Mouse (Mus musculus): ENCODE results near the gene Zfp961.
"Not testable (repeated sequence)": the region's sequence is repeated elsewhere in the genome, so short reads cannot be mapped to it uniquely, and the experiment has no call there.

Zfp961 gene

DNA sequence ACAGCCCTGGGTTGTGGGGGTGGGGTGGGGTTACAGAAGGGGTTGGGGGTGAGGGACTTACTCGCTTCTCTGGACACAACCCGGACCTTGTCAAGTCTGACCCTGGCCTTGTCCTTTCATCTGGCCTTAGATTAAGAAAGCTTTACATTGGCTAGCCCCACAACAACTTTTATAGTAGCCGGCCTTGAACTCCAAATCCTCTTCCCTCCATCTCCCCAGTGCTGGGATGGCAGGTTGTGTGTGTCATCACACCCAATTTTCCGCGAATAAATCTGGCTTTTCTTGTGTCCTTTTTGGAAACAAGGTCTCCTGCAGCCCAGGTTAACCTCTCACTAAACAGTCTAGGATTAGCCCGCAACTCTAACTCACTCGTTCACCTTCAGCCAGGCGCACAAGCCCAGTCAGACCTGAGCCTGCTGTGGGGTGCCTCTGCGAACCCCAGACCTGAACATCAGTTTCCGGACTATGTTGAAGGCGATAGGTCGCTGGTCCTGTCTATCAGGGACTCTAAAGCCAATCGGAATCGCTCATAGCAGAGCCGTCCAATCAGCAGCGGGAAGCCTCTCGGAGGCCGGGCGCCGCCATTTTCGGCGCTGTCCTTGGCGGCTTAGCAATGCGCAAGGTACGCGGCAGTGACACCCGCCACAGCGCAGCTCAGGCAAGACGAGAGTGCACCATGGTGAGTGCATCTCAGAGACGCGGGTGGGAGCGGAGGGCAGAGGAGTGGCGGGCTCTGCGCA, at the start of gene Zfp961:
Zfp961 (plus strand) TSS at position 557 of the 740 bp plus-strand sequence.
- DNase-seq (ENCODE audit: low spot score): peak; percentile 95

DNA sequence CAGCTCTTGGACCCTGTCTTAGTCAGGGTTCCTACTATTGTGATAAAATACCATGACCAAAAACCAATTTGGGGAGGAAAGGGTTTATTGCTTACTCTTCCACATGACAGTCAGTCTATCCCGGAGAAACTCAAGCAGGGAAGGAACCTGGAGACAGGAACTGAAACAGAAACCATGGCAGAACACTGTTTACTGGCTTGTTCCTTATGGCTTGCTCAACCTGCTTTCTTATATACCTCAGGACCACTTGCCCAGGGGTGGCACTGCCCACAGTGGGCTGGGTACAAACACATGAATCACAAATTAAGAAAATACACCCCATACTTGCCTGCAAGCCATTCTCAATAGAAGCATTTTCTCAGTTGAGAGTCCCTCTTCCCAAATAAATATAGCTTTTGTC, 47.8 kb upstream of the Zfp961 start:
- DNase-seq (ENCODE audit: low spot score): not testable (repeated sequence)

DNA sequence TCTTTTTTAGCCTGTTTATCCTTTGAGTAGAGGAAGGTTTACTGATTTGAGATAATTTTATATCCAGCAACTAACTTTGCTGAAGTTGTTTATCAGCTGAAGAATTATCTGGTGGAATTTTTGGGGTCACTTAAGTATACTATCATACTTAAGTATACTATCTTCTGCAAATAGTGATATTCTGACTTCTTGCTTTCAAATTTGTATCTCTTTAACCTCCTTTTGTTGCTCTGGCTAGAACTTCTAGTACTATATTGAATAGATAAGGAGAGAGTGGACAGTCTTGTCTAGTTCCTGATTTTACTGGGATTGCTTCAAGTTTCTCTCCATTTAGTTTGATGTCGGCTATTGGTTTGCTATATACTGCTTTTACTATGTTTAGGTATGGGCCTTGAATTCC, 44.0 kb upstream of the Zfp961 start:
- no peak for DNase-seq (ENCODE audit: low spot score)

DNA sequence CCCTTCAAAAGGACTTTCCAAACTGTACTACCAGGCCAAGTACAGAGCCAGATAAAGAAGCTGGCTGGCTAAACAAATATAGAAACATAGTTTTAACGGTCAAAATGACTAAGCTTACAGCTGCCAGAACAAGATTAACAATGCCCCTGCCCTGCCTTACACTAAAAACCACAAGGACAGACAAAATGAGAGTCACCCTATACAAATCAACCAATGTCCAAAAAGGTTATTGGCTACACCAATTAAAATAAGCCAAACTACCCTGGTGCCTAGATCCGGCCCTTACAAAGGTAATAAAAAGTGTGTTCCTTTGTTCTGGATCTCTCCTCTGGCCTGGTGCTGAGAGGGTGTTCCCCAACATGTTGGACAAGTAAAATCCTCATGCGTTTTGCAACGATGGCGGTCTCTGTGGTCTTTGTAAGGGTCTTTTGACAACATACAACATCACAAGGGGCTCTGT, 43.0 kb upstream of the Zfp961 start:
- DNase-seq (ENCODE audit: low spot score): no peak

DNA sequence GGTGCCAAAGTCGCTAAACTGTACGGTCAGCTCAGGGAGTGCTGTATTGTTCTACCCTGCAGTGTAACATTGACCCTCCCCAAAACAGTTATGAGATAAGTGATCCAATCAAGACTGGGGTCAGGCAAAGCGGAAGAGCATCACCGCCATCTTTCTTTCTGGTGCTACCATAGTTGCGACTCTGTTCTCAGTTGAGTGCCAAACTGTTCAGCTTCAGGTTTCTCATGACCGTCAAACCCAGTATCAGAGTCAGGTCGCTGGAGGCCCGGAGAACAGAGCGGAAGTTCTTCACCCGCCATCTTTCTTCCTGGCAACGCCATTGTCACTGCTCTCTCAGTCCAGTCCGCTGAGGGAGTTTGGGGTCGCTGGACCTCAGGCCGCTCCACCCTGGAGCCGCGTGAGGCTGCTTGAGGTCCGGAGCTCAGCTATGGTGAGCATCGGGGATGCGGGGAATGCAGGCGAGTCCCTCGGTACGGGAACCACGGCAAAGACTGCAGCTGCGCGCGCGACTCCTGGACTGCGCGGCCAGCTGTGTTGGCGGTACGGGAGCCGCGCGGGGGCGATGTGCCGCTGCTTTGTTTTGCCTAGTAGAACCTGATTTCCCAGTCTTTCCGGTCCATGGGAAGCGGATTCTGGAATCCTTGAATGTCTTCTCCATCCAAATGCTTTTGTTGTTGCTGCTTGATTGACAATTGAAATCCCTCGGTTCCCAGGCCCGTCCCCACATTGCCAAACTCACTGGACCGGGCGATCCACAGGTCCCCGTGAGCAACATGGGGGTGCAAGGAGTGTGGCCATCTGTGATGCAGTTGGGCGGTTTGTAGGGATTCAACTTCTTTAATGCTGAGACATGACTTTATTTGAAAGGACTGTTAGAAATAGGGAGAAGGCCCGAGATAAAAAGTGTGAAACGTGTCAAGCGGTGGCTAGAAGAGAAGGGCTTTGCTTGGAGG, 42.3 kb upstream of the Zfp961 start, which contains the start of the genes Zfp882 and Zfp617:
Zfp882 (plus strand) TSS at position 300 of the 953 bp plus-strand sequence.
Zfp617 (plus strand) TSS at position 327 of the 953 bp plus-strand sequence.
- DNase-seq (ENCODE audit: low spot score): peak; percentile 90

DNA sequence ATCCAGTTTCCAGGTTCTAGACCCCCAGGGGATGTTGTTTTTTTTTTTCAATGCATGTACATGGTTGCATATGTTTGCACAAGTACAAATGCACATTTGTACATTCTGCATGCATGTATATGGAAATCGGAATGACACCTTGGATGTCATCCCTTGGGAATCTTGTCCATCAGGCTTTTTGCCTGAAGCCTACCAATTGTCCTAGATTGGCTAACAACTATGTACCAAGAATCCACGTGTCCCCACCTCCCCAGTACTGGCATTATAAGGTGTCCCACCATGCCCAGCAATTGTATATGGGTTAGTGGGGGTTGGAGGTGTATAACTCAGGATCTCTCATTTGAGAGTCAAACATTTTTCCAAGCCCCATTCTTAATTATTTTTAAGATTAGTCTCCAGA, 38.6 kb upstream of the Zfp961 start:
- DNase-seq (ENCODE audit: low spot score): no peak

DNA sequence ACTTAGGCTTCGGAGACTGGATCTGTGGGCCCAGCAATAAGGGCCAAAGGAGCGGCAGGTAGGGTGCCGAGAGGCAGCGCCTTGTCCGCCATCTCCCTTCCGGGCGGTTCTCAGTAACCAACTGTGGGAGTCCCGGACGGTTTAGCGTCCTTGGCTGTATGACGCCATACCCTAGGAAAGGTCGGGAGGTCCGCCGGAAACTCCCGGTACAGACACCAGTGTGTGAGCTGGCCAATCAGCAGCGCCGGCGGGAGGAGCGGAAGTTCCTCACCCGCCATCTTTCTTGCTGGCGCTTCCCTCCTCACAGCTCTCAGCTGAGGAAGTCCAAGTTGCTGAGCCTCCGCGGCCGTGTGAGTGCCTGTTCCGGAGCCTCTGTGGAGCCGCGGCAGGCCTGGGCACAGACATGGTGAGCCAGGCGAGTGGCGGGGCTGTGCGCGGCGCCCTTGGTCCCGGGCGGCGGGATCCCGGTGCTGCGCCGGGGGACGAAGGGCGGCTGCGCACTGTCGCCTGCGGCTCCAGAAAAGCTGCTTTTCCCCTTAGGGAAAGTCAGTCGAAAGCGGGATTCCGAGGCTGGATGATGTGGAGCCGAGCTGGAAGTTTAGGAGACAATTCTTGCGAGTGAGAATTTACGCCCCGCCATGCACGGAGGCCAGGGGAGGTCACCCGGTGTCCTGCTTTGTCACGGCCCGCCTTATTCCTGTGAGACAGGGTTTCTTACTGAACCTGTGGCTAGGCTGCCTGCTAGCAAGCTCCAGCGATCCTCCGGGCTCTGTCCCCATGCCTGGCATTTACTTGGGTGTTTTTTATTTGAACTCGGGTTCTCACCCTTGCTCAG, 28.1 kb upstream of the Zfp961 start:
- peak; percentile 94 for DNase-seq (ENCODE audit: low spot score)

DNA sequence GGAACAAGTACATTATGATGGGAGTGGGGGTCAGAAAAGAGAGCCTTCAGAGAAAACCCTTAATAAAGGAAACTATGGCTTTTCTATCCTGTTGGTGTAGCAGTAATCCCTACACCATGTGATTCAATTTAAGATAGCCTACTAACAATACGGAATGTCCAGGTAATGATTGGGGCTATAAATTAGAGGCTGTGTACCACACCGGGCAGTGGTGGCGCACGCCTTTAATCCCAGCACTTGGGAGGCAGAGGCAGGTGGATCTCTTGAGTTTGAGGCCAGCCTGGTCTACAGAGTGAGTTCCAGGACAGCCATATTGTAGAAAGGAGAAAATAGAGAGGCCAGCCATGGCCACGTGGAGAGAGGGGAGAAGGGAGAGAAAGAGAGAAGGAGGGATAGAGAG, 25.0 kb upstream of the Zfp961 start:
- DNase-seq (ENCODE audit: low spot score): no peak

DNA sequence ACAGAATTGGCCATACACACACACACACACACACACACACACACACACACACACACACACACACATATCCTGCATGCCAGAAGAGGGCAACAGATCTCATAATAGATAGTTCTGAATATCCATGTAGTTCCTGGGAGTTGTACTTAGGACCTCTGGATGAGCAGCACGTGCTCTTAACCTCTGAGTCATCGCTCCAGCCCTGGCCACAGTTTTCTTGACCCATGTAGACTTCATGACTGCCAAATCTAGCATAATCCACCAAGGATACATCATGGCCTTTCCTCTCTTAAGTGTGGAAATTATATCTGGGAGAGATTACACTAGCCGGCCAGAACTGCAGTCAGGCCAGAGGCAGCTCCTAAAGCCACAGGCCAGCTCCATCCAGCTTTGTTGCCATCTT, 24.3 kb upstream of the Zfp961 start:
- DNase-seq (ENCODE audit: low spot score): no peak

DNA sequence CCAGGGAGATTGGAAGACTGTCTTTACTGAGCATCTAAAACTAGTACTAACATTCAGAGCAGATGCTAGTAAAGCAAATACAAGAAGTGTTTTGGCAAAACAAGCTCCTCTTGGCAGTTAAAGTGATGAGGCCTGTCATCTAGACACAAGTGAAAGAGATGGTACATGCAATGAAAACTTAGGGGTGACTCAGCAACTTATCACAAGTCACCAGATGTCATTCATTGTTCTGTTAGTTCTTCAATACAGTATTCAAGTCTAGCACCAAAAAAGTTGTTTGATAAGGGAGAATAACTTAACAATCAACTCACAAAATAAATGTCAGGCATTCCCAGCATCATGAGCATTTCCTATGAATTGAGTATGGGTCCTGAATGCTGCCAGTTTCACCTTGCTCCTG, 23.1 kb upstream of the Zfp961 start:
- no peak for DNase-seq (ENCODE audit: low spot score)

DNA sequence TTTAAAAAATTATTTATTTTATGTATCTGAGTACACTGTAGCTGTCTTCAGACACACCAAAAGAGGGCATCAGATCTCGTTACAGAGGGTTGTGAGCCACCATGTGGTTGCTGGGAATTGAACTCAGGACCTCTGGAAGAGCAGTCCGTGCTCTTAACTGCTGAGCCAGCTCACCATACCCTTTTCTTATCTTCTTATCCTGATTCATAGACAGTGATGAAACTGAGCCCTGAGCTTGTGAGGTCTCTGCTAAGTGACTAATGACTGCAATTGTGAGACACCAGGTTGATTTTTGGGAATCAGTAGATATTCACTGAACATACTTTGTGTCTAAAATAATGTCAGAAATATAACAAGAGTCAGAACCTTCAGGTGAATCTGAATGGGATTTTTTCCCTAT, 12.8 kb upstream of the Zfp961 start:
- not testable (repeated sequence) for DNase-seq (ENCODE audit: low spot score)

DNA sequence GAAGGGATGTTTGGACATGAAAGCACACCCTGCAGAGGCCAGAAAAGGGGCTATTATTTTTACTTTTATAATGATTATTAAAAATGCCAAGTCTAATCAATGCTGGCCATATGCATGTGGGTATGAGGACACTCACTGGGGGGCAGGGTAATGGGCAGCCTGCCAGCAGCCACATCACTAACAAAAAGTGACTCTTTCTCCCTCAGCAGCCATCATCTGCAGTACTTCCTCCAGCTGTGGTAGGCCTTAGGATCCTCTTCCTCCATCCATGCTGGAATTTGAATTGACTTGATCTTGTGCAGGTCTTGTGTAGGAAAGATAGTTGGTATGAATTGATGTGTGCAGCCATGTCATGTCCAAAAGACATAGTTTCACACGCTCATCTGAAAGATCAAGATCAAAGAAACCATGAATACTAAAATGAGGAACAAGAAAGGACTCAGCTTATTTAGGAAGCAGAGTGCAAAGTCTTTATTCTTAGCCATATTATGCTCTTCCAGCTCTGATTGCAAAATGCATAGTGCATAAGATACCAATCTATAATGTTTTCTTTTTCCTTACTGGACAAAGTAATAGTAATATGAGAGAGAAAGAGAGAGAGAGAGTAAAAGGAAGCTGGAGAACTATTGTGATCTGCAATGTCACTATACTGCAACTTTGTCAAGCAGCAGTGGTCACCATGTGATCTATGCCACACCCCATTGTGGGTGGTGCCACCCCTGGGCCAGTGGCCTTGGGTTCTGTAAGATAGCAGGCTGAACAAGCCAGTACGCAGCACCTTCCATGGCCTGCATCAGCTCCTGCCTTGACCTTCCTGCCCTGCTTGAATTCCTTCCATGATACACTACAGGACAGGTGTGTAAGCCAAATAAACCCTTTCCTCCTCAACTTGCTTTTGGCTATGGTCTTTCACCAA, 10.3 kb upstream of the Zfp961 start:
- no peak for DNase-seq (ENCODE audit: low spot score)

DNA sequence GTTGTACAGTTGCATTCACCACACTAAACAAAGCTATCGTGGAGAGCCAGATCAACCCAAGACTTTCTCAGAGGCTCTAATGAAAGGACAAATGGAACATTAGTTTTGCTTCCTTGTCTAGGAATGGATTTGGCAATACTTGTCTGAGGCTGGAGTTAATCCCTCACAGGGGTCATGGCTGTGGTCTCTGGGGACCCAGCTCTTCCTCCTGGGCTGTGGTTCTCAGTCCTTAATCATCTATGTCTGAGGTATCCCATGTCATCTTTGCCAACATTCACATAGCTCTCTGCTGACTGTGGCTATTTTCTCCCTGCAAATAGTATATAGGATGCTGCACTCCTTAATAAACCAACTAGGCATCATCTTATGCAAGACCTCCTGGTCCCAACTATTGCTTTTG, 9.1 kb upstream of the Zfp961 start:
- DNase-seq (ENCODE audit: low spot score): no peak

DNA sequence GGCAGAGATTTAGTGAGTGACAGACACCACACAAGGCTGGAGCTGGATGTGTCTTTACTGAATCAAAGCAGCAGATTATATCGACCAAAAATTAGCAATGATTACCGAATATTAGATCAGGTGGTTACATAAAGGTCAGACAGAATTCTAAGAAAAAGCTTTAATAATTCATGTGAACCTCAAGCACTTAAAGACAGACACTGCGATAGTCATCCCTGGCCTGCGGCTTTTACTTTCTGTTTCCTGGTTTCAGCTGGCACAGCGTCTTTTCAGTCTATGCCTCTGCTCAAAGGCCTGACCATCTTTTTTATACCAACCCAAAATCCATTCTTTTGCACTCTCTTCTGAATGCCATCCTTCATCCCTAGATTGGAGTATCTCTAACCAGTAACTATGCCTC, 2.2 kb upstream of the Zfp961 start:
- no peak for DNase-seq (ENCODE audit: low spot score)

DNA sequence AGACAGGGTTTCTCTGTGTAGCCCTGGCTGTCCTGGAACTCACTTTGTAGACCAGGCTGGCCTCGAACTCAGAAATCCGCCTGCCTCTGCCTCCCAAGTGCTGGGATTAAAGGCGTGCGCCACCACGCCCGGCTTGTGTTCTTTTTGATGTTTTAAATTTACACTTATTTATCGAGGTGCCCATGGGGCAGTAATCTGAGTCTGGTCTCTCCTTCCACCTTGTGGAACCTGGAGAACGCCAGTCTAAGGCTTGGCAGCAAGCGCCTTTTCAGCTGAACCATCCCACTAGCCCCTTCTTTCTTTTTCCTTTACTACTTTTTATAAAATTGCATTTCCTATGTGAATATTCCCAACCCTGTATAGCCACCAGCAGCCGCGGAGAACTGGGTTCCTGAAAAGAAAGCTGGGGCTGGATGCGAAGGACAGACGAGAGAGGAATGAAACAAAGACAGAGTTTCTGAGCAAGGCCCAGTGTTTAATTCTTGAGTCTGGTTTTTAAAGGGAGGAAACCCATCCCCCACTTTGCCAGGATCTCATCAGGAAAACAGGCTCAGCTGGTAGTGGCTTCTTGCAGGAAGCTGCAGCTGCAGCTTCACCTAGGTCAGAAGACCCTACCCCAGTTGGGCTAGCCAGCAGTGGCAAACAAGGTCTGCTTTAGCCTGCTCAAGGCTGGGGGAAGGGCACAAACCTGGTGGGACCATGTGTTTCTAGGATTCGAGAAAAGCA, 761 bp downstream of the Zfp961 start:
- peak; percentile 43 for DNase-seq (ENCODE audit: low spot score)

DNA sequence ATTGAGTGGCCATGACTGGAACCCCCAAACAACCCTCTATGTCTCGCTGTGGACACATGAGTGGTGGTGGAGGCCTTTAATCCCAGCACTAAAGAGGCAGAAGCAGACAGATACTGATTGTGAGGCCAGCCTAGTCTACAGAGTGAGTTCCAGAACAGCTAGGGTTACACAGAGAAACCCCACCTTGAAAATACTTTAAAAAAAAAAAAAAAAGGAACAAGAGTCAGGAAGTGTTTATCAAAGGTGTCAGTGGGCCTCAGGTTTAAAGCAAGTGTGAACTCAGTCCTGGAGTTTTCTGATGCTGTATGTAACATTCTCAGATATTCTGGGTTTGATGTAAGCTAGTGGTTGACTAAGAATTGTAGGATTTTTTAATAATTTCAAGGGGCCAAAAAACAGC, 1.7 kb downstream of the Zfp961 start:
- no peak for DNase-seq (ENCODE audit: low spot score)

DNA sequence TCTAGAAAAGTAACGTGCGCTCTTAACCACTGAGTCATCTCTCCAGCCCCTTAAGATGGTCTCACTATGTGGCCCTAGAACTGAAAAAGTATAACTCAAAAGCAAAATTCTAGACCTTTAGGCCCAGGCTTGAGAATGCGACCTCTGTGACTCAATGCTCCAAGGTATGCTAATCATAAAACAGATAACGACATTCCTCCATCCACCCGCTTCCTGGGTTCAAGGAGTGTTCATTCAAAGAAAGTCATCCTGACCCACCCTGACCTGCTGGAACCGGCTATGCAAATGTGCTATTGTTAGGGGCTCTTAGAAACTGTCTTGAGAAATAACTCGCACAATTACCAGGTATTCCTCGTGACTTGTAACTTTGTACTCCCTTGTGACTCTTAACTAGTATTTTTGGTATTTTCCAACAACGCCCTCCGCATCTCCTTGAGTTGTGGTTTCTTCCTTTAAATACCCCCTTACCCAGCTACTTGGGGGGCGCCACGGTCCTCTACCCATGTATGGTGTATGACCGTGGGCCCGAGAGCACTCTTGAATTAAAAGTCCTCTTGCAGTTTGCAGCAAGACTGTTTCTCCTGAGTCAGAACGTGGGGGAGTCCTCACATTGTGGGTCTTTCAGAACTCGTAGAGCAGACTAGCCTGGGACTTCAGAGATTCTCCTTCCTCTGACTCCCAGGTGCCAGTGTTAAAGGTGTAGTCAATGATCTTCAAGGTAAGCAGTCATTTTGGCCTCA, 2.3 kb downstream of the Zfp961 start:
- DNase-seq (ENCODE audit: low spot score): peak; percentile 38

DNA sequence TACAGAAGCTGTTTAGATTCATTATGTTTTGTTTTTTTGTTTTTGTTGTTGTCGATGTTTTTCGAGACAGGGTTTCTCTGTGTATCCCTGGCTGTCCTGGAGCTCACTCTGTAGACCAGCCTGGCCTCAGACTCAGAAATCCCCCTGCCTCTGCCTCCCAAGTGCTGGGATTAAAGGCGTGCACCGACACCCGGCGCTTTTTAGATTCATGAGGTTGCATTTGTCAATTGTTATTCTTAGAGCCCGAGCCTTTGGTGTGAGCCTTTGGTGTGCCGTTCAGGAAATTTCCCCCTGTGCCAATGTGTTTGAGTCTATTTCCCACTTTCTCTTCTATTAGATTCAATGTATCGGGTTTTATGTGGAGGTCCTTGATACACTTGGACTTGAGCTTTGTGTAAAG, 3.8 kb downstream of the Zfp961 start:
- DNase-seq (ENCODE audit: low spot score): no peak

DNA sequence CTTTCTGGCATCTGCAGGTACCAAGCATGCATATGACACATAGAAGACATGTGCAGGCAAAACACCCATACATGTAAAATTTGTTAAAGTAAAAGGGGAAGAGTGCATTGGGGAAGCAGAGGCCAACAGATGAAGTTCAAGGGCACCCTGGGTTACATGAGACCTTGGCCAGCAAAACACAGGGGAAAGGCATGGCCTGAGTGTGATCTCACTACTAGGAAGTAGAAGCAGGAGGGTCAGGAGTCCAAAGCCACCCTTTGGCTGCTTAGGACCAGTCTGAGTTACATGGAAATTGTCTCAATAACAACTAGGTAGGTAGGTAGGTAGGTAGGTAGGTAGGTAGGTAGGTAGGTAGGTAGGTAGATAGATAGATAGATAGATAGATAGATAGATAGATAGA, 9.6 kb downstream of the Zfp961 start:
- DNase-seq (ENCODE audit: low spot score): no peak

DNA sequence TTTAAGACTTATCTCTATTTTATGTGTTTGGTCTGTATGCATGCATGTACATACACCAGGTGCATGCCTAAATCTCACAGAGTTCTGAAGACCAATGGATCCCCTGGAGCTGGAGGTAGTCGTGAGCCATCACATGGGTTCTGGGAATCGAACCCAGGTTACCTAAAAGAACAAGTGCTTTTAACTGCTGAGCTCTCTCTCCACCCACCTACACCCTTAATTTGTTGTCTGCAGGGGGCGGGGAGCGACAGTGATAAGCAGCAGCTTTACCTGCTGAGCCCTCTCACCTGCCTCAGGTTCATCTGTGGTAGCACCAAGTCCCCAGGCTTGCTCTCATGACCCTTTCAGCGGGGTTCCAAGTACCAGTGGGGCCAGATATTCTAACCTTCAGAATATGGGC, 11.0 kb downstream of the Zfp961 start:
- no peak for DNase-seq (ENCODE audit: low spot score)
